Mouse (Mus musculus): Measurements from ENCODE around the gene BC147527.
"Not testable (repeated sequence)": the region's sequence is repeated elsewhere in the genome, so short reads cannot be mapped to it uniquely, and the experiment has no call there.

DNA sequence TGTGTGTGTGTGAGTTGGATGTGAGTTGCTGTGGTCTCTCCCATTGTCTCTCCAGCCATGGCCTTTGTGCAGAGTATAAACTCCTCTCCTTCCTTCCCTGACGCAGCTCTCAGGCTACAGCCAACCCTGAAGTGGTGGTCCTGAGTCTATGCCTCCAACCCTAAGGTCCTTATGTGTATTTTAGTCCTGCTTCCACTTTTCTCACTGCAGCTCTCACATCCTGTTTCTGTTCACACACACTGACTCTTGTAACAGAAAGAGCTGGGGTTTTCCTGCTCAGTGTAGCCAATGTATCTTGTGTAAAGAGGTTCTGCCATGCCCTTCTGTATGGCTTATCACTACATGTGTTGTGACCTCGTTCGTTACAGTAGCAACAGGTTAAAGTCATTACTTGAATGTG, 40.5 kb upstream of the BC147527 start:
- not testable (repeated sequence) for TF ChIP-seq POLR2A (IDR thresholded peaks at IDR 0.05; ENCODE audit: low read depth, low read length); CTCF (IDR thresholded peaks at IDR 0.05; ENCODE audit: borderline replicate concordance, insufficient read depth, low read length)

All from embryonic fibroblast, embryonic 13.5 days (primary cell).